Mouse (Mus musculus) thymus, postnatal 25 days (tissue): ENCODE results near the gene Odf4.
A peak's percentile ranks its signal among the peaks of the same experiment; 100 is the strongest.
"Not testable (repeated sequence)": the region's sequence is repeated elsewhere in the genome, so short reads cannot be mapped to it uniquely, and the experiment has no call there.

ENCODE experiments used
- DNase-seq: peaks from one replicate; pipeline ENCODE4 v3.0.0; 2022

Gene Odf4

DNA sequence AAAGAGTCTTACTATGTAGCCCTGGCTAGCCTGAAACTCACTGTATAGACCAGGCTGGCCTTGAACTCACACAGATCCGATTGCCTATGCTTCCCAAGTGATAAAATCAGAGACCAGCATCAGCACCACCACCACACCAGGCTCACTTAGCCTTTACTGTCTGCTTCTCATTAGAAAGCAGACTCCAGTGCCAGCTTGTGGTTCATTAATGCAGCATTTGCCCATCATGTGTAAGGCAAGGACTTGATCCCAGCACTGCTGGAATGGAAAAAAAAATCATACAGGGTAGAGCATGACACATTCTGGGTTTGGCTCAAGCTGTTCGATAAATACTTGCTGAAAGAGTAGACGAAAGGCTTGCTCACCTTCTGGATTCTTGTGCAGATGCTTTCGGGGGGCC is 19.1 kb upstream of the Odf4 start:
- DNase-seq, result no peak

DNA sequence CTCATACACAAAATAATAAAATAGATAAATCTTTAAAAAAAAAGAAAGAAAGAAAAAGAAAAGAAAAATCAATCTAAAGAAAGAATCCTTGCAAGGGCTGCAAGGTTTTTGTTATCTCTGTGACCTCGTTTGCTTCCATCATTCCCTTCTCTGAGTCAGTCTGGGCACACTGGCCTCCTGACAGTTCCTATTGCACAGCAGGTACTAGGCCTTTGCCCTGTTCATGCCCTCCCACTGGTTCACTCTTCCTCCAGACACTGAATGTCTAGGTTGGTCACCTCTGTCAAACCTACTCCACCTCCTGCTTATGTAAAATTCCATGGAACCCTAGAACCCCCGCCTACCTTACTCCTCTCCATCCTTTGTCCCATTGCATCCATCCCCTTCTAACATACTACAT is 18.4 kb upstream of the Odf4 start:
- DNase-seq, result no peak

DNA sequence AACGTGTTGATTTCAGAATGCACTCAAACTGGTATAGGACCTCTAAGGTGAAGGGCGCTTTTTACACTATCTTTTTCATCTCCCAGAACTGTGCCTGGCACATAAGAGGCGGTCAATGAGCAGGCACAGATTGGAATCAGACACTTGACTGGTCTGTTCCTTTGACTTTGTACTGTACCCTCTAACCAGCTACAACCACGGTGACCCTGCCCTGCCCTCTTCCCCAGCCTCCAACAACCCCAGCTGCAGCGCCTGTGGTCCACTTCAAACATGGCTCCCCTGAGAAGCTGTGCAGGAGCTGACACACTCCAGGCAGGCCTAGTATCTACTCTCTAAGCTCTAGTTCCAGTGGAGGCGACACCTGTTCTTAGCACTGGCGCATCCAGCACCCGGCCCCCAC is 15.8 kb upstream of the Odf4 start:
- no peak for DNase-seq

DNA sequence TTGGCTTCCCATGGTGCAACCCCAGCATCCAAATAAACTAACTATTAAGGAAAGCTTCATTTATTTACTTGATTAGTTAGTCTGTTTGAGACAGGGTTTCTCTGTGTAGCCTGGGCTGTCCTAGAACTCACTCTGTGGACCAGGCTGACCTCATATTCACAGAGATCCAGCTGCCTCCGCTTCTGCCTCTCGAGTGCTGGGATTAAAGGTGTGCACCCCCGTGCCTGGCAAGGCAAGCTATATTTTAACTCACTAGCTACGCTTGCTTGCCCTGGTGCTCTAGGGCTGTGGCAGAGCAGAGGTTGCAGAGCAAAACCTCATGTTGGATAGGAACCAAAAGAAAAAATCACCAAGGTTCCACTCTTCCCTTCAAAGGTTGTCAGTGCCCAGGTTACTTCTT is 13.6 kb upstream of the Odf4 start:
- DNase-seq, result no peak

DNA sequence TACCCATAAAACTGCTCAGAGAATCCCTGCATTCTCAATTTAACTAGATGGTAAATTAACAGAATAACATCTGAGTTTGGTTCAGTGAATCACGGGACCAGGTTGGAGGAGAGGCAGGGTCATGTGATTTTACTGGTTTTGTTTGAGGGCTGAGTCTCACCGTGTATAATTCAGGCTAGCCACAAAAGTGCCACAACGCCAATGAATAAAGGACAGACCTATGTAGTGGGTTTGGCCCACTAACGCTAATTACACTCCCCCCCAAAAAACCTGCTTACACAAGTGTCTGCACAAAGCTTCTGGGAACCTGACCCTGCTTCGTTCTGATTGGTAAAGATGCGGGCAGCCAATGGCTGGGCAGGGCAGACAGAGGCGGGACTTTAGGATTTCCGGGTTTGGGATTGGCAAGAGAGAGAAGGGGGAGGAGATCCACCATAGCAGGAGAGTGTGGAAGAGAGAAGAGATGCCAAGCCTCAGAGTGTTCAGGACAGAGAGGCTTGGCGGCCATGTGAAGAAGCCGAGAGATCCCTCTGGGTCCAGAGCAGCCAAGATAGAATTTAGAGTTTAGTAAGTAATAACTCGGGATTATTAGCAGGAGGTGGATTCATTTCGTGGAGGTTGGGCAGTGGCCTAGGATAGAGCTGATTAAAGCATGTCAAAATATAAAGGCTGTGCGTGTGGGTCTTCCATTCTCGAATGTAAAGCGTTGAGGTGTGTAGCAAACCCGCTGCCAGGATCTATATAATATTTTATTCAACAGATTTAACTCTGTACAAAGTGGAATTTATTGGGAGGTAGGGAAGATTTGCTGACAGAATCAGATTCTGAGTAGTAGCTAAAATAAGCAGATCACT is 12.8 kb upstream of the Odf4 start:
- peak; percentile 83 for DNase-seq

DNA sequence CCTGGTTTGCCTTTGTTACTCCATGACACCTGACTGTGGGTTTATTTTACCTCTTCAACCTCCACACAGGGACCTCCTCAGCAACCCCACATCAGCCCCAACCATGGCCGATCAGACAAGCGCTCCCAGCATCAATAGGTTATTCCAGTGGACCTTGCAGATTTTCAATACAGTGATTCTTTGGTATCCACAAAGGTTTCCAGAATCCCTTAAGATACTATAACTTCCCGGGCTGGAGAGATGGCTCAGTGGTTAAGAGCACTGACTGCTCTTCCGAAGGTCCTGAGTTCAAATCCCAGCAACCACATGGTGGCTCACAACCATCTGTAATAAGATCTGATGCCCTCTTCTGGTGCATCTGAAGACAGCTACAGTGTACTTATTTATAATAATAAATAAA is 10.1 kb upstream of the Odf4 start:
- not testable (repeated sequence) for DNase-seq

DNA sequence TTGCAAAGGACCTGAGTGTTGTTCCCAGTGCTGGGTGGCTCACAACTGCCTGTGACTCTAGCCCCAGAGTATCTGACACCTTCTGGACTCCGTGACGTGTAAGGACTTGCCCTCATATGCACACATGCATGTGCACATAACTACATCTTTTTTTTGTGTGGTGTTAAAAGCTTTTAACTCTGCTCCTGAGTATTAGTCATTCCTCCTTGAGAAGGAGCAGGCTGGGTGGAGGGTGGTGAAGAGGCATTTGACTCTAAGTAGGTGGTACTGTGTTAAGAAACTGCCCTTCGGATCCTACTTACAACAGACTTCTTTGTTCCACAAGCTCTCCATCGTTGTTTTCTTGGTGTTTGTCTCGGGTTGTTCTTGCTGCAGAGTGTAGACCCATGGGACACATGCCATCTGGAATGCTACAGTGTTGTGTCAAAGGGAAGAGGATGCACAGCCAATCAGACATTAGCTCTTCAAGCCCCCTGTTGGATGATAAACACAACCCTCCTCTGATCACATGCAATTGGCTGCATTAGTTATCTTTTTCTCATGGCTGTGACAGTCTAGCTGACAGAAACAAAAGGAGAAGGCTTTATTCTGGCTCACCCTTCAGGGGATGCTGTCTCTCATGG is 7.1 kb upstream of the Odf4 start:
- DNase-seq, result no peak

DNA sequence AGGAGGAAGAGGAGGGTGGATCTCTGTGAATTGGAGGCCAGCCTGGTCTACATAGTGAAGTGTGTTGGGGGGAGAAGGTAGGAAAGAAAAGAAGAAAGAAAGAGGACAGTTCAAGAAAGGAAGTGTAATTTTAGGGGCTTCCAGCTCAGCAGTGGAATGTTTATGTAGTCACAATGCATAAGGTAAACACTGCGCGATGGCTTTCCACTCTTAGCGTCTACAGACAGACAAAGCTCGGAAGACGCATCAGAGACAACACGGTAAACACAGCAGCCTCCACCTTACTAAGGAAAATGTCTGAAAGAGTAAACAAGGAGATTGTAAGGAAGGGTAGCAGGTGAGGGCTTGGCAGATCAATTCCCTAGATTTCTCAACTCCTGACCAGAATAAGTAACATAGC is 3.1 kb upstream of the Odf4 start:
- no peak for DNase-seq

DNA sequence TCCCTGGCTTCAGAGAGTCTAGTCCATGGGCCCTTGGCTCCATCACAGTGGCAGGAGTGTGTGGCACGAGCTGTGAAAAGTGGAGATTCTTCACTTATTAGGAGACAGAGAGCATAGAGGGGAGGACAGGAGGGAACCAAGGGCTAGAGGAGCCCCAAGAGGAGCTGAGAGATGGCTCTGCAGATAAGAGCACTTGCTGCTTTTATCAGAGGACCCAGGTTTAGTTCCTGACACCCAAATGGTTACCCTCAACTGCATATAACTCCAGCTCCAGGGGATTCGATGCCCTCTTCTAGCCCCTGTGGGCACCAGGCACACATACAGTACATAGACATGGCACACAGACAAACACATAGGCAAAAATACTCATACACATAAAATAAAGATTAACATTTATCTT is 2.1 kb downstream of the Odf4 start:
- no peak for DNase-seq

DNA sequence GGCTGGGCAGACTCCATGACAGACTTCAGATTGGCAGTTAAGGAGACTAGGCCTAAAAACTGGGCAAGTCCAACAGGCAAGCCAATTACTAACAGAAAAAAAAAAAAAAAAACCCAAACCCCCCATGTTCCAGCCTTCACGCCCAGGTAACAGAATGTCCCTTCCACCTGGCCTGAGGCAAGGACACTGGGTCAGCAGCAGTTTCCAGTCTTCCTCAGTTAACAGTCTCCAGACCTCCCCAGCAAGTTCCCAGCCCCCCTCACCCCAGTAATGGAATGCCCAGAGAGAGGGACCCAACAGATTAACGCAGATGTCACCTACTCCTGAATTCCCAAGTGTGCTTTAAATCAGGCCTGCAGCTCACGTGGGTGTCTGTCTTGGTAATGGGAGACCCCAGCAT is 3.7 kb downstream of the Odf4 start:
- DNase-seq, result no peak

DNA sequence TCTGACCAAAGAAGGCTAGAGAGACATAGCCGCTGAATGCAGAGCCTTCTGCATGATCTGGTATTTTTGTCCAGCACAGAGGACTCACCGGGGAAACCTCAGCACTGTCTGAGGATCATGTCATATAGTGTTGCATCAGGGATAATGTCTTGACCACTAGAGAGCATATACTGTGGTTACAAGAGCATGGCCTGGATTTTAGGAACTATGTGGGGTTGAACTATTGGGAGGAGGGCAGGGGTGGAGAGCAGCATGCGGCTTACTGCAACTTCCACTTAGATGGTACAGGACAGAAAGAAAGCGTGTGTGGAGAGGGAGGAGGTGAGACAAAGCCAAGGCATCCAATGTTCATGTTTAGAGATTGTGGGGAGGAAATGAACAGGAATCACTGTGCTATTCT is 12.3 kb downstream of the Odf4 start:
- DNase-seq, result no peak

DNA sequence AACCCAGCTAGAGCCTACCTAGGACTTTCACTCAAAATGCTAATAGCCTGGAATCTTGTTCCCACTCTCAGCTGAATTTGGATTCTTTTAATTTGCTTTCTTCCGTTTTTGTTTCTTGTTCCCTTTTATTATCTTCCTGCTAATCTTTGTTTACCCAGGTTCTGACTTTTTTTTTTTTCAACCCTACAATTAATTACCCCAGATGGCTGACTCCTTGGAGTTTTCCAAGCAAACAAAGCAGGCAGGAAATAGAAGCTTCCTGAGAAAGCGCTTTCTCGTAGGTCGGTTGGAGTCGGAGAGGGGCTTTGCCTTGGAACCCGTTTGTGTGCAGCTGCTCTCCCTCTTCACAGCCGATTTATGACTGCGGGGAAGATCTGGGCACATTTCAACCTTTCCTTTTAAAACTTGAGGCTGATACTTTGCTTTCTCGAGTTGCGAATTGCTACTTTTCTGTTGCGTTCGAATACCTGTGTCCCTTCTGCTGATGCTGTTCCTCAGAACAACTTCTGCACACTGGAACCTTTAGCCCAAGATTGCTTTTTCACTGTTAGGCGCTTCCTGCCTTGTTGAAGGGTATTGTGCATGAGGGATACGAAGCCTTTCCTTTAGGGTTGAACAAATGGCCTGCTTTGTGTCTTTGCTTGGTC is 15.2 kb downstream of the Odf4 start:
- no peak for DNase-seq

DNA sequence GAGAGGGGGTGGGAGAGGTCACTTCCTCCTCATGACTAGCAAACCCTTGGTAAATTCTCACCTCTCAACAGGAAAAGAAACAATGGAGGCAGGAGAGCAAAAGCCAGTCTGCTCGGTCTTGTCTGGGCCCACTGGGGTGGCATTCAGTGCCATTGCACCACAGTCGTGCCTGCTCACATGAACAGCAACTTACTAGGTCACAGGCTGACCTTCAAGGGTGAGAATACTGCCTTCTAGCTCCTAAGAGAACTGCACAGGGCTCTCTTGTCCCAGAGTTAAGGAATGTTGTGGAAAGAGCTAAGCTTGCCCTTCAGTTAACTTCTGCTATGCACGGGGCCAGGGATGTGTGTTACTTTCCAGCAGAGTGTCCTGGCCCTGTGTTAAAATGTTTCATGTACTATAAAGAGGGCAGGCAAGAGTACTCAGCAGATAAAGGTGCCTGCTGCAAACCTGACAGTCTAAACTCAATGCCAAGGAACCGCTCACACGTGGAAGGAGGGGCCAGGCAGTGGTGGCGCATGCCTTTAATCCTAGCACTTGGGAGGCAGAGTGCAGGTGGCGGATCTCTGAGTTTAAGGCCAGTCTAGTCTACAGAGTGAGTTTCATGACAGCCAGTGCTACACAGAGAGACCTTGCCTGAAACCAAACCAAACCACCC is 17.9 kb downstream of the Odf4 start:
- DNase-seq, result no peak

DNA sequence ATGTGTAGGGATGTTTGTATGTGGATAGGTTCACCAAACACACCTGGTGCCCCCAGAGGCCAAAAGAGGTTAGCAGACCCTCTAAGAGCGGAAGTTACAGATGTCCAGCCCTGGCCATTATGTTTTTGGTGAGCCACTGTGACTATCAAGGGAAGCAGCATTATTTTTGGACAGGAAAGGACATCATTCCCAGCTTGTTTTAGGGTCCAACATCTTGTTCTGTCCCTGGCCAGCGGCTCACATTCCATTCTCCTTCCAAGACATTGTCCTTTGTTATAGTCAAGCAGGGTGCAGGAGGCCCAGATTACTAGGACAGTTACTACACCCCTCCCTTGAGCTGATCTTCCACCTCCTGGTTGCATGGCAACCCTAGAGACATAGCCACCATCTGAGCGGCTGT is 19.6 kb downstream of the Odf4 start:
- DNase-seq, result no peak

DNA sequence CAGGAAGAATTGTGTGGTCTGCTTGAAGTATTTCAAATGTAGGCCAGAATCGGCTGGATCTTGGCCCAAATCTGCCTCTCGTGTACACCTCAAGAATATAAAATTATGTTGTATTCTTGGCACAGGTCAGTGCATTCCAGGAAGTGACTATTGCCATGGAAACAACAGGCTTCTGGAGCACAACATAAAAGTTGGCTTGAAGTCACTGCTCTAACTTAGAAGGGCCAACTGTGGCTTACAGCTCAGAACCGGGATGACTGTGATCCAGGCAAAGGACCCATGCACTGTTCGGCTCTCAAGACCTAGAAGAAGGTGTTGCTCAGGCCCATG is 20.5 kb downstream of the Odf4 start:
- no peak for DNase-seq

DNA sequence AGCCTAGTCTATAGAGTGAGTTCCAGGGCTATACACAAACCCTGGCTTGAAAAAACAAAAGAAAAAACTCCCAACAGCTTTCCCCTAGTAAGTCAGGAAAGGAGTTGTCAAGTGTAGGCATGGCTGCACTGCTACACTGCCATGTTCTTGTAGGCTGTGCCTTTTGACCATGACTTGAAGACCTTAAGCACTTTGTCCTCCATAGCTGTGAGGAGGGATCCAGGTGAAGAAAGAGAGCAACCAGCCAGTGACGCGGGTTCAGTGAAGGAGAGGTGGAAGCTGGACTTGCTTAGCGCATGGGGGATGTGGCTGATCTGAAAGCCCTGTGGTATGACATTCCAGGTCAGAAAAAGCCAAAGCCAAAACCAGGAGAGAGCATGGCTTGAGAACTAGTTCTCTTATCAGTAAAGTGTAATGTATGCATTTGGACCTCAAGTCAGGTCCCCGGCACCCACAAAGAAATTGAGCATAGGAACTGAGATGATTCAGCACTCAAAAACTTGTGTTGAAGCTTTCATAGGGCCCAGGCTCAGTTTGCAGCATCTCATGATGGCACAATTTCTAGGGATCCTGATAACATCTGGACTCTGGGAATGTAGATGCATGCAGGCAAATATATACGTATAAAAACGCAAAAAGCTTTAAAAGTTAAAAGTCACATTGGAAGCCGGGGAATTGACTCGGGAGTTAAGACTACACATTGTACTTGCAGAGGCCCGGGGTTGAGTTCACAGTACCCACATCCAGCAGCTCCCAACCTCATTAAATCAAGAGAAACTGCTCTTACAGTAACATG is 21.0 kb downstream of the Odf4 start:
- no peak for DNase-seq

DNA sequence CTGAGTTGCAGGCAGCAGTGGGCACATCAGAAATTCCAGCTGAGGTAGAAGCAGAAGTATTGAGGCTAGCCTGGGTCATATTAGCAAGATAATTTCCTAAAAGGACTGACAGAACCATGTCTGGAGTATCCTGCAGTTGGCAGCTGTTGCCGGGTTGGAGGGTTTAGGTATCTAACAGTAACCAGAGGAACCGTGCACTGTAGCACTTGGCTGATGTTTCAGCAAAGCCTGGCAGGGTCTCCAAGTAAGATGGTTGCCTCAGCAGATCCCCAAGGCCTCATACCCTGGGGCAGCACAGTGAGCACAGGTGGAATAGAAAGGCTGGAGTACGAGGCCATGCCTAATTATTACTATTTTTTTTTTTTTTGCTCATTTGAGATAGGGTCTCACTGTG is 21.7 kb downstream of the Odf4 start:
- DNase-seq, result no peak

DNA sequence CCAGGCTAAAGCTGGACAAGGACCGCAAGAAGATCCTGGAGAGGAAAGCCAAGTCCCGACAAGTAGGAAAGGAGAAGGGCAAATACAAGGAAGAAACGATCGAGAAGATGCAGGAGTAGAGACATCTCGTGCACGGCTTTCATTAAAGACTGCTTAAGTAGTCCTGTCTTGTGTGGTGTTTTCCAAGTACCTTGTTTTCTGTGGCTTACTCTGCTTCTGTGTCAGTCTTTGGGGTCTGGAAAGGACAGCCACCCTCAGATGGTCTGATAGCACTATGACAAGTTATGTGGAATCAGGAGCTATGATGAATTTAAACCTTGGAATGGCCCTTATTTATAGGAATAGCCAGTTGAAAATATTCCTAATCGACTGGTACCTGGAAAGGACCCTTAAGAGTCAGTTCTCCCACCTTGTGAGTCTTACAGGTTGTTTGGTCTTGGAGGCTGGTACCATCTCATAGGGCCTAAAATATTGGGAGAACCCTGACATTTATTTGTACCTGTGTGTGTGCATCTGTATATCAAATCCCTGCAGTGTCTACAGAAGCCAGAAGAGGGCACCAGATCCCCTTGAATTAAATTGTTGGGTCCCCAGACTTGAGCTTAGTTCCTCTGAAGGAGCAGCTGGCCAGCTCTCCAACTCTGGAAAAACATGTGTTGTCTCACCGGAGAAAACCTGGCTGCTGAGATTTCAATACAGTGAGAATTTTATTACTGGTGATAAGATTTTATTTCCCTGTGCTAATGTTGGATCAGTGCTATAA is 22.3 kb downstream of the Odf4 start:
- peak; percentile 76 for DNase-seq

DNA sequence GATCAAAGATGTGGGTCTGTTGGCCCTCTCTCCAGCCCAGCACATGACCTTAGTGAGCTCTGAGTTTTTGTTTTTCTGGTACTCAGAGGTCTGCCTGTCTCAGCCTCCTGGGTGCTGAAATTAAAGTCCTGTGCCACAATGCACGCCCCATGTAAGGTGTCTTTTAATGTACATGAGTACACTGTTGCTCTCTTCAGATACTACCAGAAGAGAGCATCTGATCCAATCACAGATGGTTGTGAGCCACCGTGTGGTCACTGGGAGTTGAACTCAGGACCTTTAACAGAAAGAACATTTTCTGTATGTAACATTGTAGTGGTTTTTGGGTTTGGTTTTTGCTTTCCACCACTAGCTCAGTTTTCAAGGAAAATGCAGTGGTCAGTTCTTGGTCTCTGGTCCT is 23.1 kb downstream of the Odf4 start:
- no peak for DNase-seq

DNA sequence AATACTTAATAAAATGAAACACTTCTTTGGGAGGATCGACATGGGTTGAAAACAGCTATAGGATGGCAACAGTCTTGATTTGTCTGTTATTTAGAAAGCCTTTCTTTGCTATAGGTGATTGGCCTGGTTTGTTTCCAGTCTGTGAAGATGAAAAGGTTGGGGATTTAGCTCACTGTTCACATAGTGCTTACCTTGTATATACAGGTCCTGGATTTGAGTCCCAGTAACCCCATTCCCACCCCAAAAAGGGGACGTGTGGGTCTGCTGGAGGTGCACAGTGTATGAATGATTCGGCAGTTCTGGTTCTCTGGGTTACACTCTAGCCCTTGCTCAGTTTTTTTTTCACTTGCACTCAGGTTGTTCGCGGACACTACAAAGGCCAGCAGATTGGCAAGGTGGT is 24.1 kb downstream of the Odf4 start:
- DNase-seq, result no peak

DNA sequence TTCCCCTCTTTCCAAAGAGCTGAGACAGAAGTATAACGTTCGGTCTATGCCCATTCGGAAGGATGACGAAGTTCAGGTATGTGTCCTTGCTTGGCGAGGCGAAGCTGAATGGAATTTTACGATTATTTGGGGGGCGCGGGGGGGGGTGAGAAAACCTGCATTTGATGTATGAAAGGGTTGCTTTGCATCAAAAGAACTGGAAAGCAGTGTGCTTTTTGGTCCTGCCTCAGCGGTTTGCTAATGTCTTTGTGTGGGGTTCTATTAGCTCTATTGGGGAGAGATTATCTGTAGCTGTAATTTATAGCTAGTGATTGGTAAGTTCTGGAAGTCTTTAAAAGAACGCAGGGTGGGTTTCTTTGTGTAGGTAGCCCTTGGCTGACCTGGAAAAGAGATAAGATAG is 24.5 kb downstream of the Odf4 start:
- DNase-seq, result no peak

DNA sequence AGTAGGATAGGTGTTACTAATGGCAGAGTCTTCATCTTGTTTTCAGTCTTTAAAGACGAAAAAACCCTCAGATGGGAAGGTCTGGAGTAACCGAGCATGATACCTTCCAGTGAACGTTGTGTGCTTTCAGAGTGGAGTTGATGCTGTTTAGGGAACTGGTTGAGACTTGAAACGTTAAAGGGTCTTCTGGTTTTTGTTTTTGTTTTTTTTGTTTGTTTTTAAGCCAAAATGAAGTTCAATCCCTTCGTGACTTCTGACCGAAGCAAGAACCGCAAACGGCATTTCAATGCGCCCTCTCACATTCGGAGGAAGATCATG is 24.9 kb downstream of the Odf4 start:
- DNase-seq, result no peak
